Mouse (Mus musculus): ENCODE data around the gene Cc2d2a. TPM values are rescaled to one million over a fixed set of nuclear protein-coding genes. Genes with fewer than 3 reads are reported as not detected.

Gene Cc2d2a
- polyA plus RNA-seq, 1 experiment from 2014 or later = 2.8 TPM

DNA sequence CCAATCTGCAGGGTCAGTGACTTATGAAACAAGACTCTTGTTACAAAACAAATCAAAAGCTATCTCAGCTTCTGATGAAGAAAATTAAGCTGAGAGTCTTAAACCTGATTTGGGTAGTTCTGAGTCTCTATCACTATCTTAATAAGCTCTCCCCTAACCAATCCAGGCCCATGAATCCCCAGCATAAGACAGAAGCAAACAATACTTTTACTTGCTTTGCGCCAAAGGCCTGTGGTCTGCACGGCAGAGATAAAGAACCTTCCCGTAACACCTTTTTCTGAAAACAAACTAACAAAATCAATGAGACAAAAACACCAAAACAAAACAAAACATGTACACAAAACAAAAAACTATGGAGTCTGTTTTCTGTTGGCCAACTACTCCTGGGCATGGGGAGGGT lies 116.4 kb downstream of the Cc2d2a start:
- no peak overlapping the region for H3K27ac ChIP-seq (ENCODE audit: low read depth, low read length)
- no peaks in the 10 kb centered on the region for H3K27me3 ChIP-seq (replicated peaks; ENCODE audit: control insufficient read depth, insufficient read depth, low read length)
- H3K4me2 ChIP-seq (replicated peaks; ENCODE audit: low read depth) = peak overlapping the region; percentile 10; the same call in 1 of the 2 replicates
- no peaks in the 10 kb centered on the region for H3K9me3 ChIP-seq (ENCODE audit: control insufficient read depth)
- no peaks in the 10 kb centered on the region for H3K36me3 ChIP-seq (ENCODE audit: control insufficient read depth, insufficient read depth)
- ATAC-seq = no peak
- WGBS = 84% methylated on average over 3 of the region's 3 CpGs
- H3K4me3 ChIP-seq (ENCODE audit: low read depth, low read length) = no peak overlapping the region
- TF ChIP-seq CTCF (IDR thresholded peaks at IDR 0.05; ENCODE audit: low read depth) = no peak
- no peaks in the 10 kb centered on the region; the same call in 1 of the 2 replicates for H3K4me1 ChIP-seq (replicated peaks; ENCODE audit: control insufficient read depth, insufficient read depth, low read length)
- H3K9ac ChIP-seq (ENCODE audit: low read depth, low read length) = no peak overlapping the region

DNA sequence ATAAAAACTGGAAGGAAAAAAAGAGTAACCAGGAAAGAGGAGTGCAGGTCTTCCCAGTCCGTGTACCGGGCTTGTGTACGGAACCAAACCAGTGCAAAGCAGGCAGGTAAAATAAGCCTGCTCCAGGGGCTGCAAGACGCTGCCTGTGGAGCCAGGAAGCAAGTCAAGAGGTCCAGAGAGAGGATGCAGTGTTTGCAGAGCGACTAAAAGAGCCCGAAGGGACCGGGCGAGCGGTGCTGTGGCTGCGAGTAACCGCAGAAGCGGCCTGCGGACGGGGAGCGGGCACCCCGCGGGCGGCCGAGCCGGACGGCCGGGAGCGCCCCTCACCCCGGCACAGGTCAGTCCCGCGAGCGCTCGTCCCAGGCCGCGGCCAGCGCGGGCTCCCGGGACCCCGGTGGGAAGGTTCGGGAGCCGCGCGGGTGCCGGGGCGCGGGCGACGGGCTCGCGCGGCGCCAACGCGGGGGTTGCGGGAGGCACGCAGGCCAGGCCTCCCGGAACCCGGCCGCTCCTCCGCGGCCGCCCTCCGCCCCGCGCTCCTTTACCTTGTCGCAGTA lies 119.4 kb downstream of the Cc2d2a start:
- no peaks in the 10 kb centered on the region for H3K27me3 ChIP-seq (replicated peaks; ENCODE audit: control insufficient read depth, insufficient read depth, low read length)
- WGBS = 0% methylated on average over 43 of the region's 61 CpGs
- H3K4me3 ChIP-seq (ENCODE audit: low read depth, low read length) = peak overlapping the region; percentile 93
- H3K9me3 ChIP-seq (ENCODE audit: control insufficient read depth) = no peaks in the 10 kb centered on the region
- peak overlapping the region; percentile 99 for H3K9ac ChIP-seq (ENCODE audit: low read depth, low read length)
- peak; percentile 44 for ATAC-seq
- no peaks in the 10 kb centered on the region for H3K36me3 ChIP-seq (ENCODE audit: control insufficient read depth, insufficient read depth)
- no peaks in the 10 kb centered on the region; the same call in 1 of the 2 replicates for H3K4me1 ChIP-seq (replicated peaks; ENCODE audit: control insufficient read depth, insufficient read depth, low read length)
- peak overlapping the region; percentile 94 for H3K4me2 ChIP-seq (replicated peaks; ENCODE audit: low read depth)
- H3K27ac ChIP-seq (ENCODE audit: low read depth, low read length) = peak overlapping the region; percentile 100
- no peak for TF ChIP-seq CTCF (IDR thresholded peaks at IDR 0.05; ENCODE audit: low read depth)

DNA sequence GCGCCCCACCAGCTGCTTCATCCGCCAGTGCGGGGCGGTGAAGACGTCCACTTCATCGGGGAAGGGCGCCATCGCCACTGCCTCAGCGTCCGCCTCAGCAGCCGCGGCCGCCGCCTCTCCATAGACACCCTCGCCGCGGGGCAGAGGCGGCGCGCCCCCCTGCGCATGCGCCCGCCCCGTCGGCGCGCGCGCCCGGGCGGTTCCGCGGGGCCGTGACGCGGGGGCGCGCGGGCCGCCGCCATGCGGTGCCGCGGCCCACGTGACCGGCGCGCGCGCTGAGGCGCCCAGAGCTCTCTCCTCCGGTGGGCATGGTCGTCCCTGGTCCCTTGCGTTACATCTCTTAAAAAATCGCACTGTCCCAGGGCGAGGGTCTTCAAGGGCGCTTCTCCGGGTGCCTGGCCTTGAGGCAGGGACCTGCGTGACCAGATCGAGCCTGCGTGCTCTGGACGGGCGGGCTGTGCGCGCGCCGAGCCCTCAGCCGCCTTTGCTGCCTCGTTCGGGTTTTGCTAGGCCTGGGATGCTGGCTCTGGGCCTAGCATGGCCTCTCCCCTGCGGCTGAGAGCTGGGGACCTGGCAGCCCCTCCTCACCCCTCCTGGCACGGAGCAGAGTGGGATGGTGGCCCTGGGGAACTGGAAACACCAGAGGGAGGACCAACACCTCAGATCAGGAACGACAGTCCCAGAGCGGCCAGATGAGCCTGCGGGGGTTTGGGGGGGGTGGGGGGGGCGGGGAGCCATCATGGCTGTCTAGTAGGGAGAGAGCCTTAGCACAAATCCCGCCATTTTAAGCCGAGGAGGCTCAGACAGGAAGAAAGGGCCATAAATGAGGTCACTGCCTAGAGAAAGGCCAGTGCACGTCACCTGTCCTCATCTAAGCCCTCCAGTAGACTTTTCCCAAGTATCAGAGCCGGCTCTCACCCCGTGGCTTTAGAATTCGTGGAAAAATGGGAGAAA lies 120.1 kb downstream of the Cc2d2a start:
- WGBS = 2% methylated on average over 67 of the region's 82 CpGs
- no peaks in the 10 kb centered on the region for H3K9me3 ChIP-seq (ENCODE audit: control insufficient read depth)
- H3K36me3 ChIP-seq (ENCODE audit: control insufficient read depth, insufficient read depth) = no peaks in the 10 kb centered on the region
- peak overlapping the region; percentile 93 for H3K4me3 ChIP-seq (ENCODE audit: low read depth, low read length)
- no peaks in the 10 kb centered on the region for H3K4me1 ChIP-seq (replicated peaks; ENCODE audit: control insufficient read depth, insufficient read depth, low read length)
- H3K27ac ChIP-seq (ENCODE audit: low read depth, low read length) = peak overlapping the region; percentile 100
- peak overlapping the region; percentile 94 for H3K4me2 ChIP-seq (replicated peaks; ENCODE audit: low read depth)
- no peaks in the 10 kb centered on the region for H3K27me3 ChIP-seq (replicated peaks; ENCODE audit: control insufficient read depth, insufficient read depth, low read length)
- ATAC-seq = peak; percentile 86
- TF ChIP-seq CTCF (IDR thresholded peaks at IDR 0.05; ENCODE audit: low read depth) = no peak
- H3K9ac ChIP-seq (ENCODE audit: low read depth, low read length) = peak overlapping the region; percentile 99

DNA sequence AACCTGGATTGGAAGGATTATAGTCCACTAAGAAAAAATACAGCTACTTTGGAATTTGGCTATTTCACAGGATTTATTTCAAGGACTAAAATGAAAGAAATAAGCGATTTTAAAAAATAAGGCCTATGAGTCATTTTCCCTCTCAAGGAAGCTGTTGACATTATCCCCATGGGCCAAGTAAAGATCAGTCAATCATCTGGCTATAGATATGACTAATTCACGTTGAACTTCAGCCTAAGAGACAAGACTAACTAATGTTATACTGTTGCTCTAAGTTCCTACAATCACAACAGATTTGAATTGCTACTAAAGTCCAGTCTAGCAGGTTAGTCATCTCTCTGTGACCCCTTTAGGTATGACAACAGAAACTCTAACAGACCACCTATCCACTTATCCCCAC lies 121.8 kb downstream of the Cc2d2a start:
- ATAC-seq = peak; percentile 42
- TF ChIP-seq CTCF (IDR thresholded peaks at IDR 0.05; ENCODE audit: low read depth) = no peak
- Histone ChIP-seq H3K27ac (ENCODE audit: low read depth, low read length) (peak overlapping the region; percentile 65), H3K9me3 (ENCODE audit: control insufficient read depth) (no peaks in the 10 kb centered on the region), H3K9ac (ENCODE audit: low read depth, low read length) (no peak overlapping the region), H3K4me2 (replicated peaks; ENCODE audit: low read depth) (no peak overlapping the region), H3K36me3 (ENCODE audit: control insufficient read depth, insufficient read depth) (no peaks in the 10 kb centered on the region), H3K27me3 (replicated peaks; ENCODE audit: control insufficient read depth, insufficient read depth, low read length) (no peaks in the 10 kb centered on the region), H3K4me3 (ENCODE audit: low read depth, low read length) (no peak overlapping the region), H3K4me1 (replicated peaks; ENCODE audit: control insufficient read depth, insufficient read depth, low read length) (peaks cover 7% of the 10 kb centered on the region)
- WGBS = 38% methylated on average over 2 of the region's 2 CpGs

DNA sequence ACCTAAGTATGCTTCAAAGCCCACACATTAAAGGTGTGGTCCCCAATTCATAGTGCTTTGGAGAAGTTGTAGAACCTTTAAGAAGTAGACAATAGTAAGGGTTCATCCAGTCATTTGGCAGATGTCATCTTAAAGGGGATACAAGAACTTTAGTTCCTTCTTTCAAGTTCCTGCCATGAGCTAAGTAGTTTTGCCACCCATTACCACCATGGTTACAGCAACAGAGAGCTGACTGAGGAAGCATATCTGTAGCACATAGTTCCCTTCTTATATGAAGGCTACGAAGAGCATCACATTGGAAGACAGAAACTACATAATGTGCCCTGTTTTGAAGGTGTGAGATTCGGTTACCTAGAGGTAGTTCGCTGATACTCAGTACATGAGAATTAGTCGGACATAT lies 124.5 kb downstream of the Cc2d2a start:
- no peak for TF ChIP-seq CTCF (IDR thresholded peaks at IDR 0.05; ENCODE audit: low read depth)
- H3K36me3 ChIP-seq (ENCODE audit: control insufficient read depth, insufficient read depth) = no peaks in the 10 kb centered on the region
- no peak for ATAC-seq
- H3K4me3 ChIP-seq (ENCODE audit: low read depth, low read length) = no peak overlapping the region
- no peak overlapping the region for H3K9ac ChIP-seq (ENCODE audit: low read depth, low read length)
- no peak overlapping the region for H3K27ac ChIP-seq (ENCODE audit: low read depth, low read length)
- WGBS = 93% methylated on average over 4 of the region's 4 CpGs
- H3K4me2 ChIP-seq (replicated peaks; ENCODE audit: low read depth) = no peak overlapping the region
- no peaks in the 10 kb centered on the region for H3K27me3 ChIP-seq (replicated peaks; ENCODE audit: control insufficient read depth, insufficient read depth, low read length)
- peaks cover 7% of the 10 kb centered on the region for H3K4me1 ChIP-seq (replicated peaks; ENCODE audit: control insufficient read depth, insufficient read depth, low read length)
- H3K9me3 ChIP-seq (ENCODE audit: control insufficient read depth) = no peaks in the 10 kb centered on the region

DNA sequence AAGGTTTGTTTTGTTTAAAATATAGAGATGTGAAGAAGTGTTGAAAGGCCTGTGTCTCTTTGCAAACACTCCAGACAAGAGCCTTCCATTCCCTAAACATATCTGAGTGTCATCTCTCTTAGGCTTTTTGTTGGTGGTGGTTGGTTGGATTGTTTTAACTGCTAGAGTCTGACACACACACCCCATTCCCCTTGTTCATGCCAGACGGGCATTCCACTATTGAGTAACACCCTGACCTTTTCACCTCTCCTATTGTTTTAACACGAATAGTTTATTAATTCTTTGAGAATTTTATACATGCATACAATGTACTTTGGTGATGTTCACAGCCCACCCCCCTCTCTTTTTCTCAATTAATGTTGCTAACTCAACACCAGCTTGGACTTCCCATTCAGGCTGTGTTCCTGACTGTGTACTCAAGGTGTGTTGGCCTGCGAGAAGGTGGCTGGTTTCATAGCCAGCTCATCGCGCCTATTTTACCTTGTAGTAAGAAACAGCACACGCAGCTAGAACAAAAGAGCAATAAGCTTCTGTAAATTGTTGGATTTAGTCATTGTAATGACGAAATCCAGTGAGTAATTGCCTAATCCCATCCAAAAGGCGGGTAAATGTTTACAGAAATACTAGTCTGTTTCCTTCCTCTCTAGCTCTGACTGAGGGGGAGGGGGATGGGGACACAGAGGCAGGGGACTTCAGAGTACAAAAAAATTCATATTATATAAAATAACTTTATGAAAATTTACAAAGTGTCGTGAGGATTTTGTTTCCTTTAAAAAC lies 126.0 kb downstream of the Cc2d2a start:
- Histone ChIP-seq H3K4me3 (ENCODE audit: low read depth, low read length) (no peak overlapping the region), H3K4me2 (replicated peaks; ENCODE audit: low read depth) (no peak overlapping the region), H3K9me3 (ENCODE audit: control insufficient read depth) (no peaks in the 10 kb centered on the region), H3K27me3 (replicated peaks; ENCODE audit: control insufficient read depth, insufficient read depth, low read length) (no peaks in the 10 kb centered on the region), H3K9ac (ENCODE audit: low read depth, low read length) (no peak overlapping the region), H3K27ac (ENCODE audit: low read depth, low read length) (peak overlapping the region; percentile 50; the same call in 1 of the 2 replicates), H3K36me3 (ENCODE audit: control insufficient read depth, insufficient read depth) (no peaks in the 10 kb centered on the region), H3K4me1 (replicated peaks; ENCODE audit: control insufficient read depth, insufficient read depth, low read length) (peaks cover 7% of the 10 kb centered on the region)
- TF ChIP-seq CTCF (IDR thresholded peaks at IDR 0.05; ENCODE audit: low read depth) = no peak
- peak; percentile 47; the same call in 1 of the 2 replicates for ATAC-seq
- 34% methylated on average over 9 of the region's 9 CpGs for WGBS

Other genes with a start within 250 kb of the Cc2d2a start
- gene C1qtnf7, start 146.8 kb upstream of the Cc2d2a start, polyA plus RNA-seq (2015; fragmentation: Nextera tagmentation; extraction: Ambion mirVana) = 3.8 and 4.3 TPM in 2 replicates
- gene Bst1, start 156.5 kb downstream of the Cc2d2a start, polyA plus RNA-seq (2015; fragmentation: Nextera tagmentation; extraction: Ambion mirVana) = 142 and 144 TPM in 2 replicates
- 93.6 and 108 TPM in 2 replicates for gene Fbxl5, start 159.3 kb downstream of the Cc2d2a start, polyA plus RNA-seq (2015; fragmentation: Nextera tagmentation; extraction: Ambion mirVana)
- gene Cd38, start 206.2 kb downstream of the Cc2d2a start, polyA plus RNA-seq (2015; fragmentation: Nextera tagmentation; extraction: Ambion mirVana) = 9.5 and 10.9 TPM in 2 replicates